Comparison of ENCODE assay signal across 31 mouse cellular contexts in genomic region chr1:168660956-168661355, GRCm38 (mm10).
"Had no signal": no experiment of that assay in that cellular context is flagged by ENCODE, and none has a peak within 500 bp of the region (broad histone marks: within the 10 kb centered on the region; RNA-seq: fewer than 3 reads in every experiment).

No protein-coding gene starts in this region.

- H3K9me3 ChIP-seq: limb, embryonic 10.5 days; limb, embryonic 12.5 days; limb, embryonic 13.5 days; limb, embryonic 15.5 days; liver, embryonic 12.5 days; liver, embryonic 13.5 days; liver, embryonic 15.5 days; lung, embryonic 15.5 days; megakaryocyte, embryonic 14.5 days; midbrain, embryonic 10.5 days; midbrain, embryonic 12.5 days; midbrain, embryonic 13.5 days; midbrain, embryonic 15.5 days had no signal

- H3K9ac ChIP-seq: limb, embryonic 12.5 days; limb, embryonic 13.5 days; limb, embryonic 15.5 days; liver, embryonic 12.5 days; liver, embryonic 13.5 days; liver, embryonic 14.5 days; liver, embryonic 15.5 days; liver, postnatal 0 days; lung, embryonic 14.5 days; lung, embryonic 15.5 days; midbrain, embryonic 12.5 days; midbrain, embryonic 13.5 days; midbrain, embryonic 15.5 days had no signal

- H3K27me3 ChIP-seq: limb, embryonic 13.5 days; limb, embryonic 15.5 days; liver, embryonic 12.5 days; liver, embryonic 13.5 days; liver, embryonic 15.5 days; lung, embryonic 15.5 days; megakaryocyte, embryonic 14.5 days; midbrain, embryonic 12.5 days; midbrain, embryonic 13.5 days; midbrain, embryonic 15.5 days had no signal

- H3K4me1 ChIP-seq: limb, embryonic 12.5 days; limb, embryonic 13.5 days; limb, embryonic 15.5 days; liver, embryonic 12.5 days; liver, embryonic 13.5 days; liver, embryonic 15.5 days; lung, embryonic 15.5 days; megakaryocyte, embryonic 14.5 days had no signal

- H3K4me2 ChIP-seq: limb, embryonic 12.5 days; limb, embryonic 13.5 days; limb, embryonic 15.5 days; liver, embryonic 11.5 days; liver, embryonic 12.5 days; liver, embryonic 13.5 days; liver, embryonic 15.5 days; lung, embryonic 14.5 days; lung, embryonic 15.5 days; midbrain, embryonic 11.5 days; midbrain, embryonic 12.5 days; midbrain, embryonic 13.5 days; midbrain, embryonic 15.5 days had no signal

- DNase-seq: left cerebral cortex, postnatal 4 days; liver; liver, embryonic 13.5 days; liver, postnatal 0 days; lung, adult 18-20 months; lung, adult 2 months; lung, embryonic 14.5 days; lung, postnatal 10 days; lung, postnatal 14 days; lung, postnatal 36 days; lung, postnatal 4 days; midbrain, embryonic 14.5 days had no signal

- H3K27ac ChIP-seq: limb, embryonic 10.5 days; limb, embryonic 12.5 days; limb, embryonic 13.5 days; limb, embryonic 15.5 days; liver, embryonic 12.5 days; liver, embryonic 13.5 days; liver, embryonic 14.5 days; liver, embryonic 15.5 days; lung, embryonic 15.5 days; macrophage; midbrain, embryonic 10.5 days; midbrain, embryonic 12.5 days; midbrain, embryonic 13.5 days; midbrain, embryonic 15.5 days had no signal

- H3K36me3 ChIP-seq: limb, embryonic 10.5 days; limb, embryonic 12.5 days; limb, embryonic 13.5 days; limb, embryonic 15.5 days; liver, embryonic 12.5 days; liver, embryonic 13.5 days; liver, embryonic 15.5 days; lung, embryonic 15.5 days; midbrain, embryonic 10.5 days; midbrain, embryonic 12.5 days; midbrain, embryonic 13.5 days; midbrain, embryonic 15.5 days had no signal

- H3K4me3 ChIP-seq: limb, embryonic 10.5 days; limb, embryonic 12.5 days; limb, embryonic 13.5 days; limb, embryonic 15.5 days; liver, embryonic 12.5 days; liver, embryonic 13.5 days; liver, embryonic 15.5 days; lung, embryonic 15.5 days; megakaryocyte, embryonic 14.5 days; midbrain, embryonic 10.5 days; midbrain, embryonic 12.5 days; midbrain, embryonic 13.5 days; midbrain, embryonic 15.5 days; myocyte had no signal

- ATAC-seq: liver, embryonic 12.5 days; liver, postnatal 0 days; lung, postnatal 0 days; midbrain, embryonic 13.5 days; midbrain, embryonic 15.5 days; midbrain, embryonic 16.5 days had no signal
